Mouse (Mus musculus) splenic B cell, adult 2 months (primary cell): Measurements from ENCODE around the gene Ggn.
"Not testable (repeated sequence)": the region's sequence is repeated elsewhere in the genome, so short reads cannot be mapped to it uniquely, and the experiment has no call there.

Experiments used
- DNase-seq: peaks from one replicate; pipeline ENCODE4 v3.0.0-alpha.2; 2011; ENCODE audit warnings: low read depth, low spot score
- H3K27me3 ChIP-seq: 2 replicates; pipeline ENCODE4 v1.6.1; 2012; ENCODE audit warnings: mild to moderate bottlenecking, low read length, moderate library complexity, mixed read lengths; ENCODE audit not compliant: control insufficient read depth, poor library complexity, insufficient read depth, severe bottlenecking
- H3K36me3 ChIP-seq: 2 replicates; pipeline ENCODE4 v1.6.1; 2012; ENCODE audit warnings: mild to moderate bottlenecking, low read length, moderate library complexity, mixed read lengths; ENCODE audit not compliant: control insufficient read depth, poor library complexity, insufficient read depth, severe bottlenecking

Ggn gene

GRCm38 (mm10) chr7:29170066-29170754 is at the start of gene Ggn, which contains the start of gene Spred3:
Gene Ggn, plus strand, starts transcription at chr7:29170210.
Gene Spred3, minus strand, starts transcription at chr7:29170411.
- H3K36me3 ChIP-seq = peaks cover 5% of the 10 kb centered on the region; the same call in 1 of the 2 replicates
- no peaks in the 10 kb centered on the region; the same call in 1 of the 2 replicates for H3K27me3 ChIP-seq
- DNase-seq = peak; percentile 64

GRCm38 (mm10) chr7:29122821-29123220 is 47.2 kb upstream of the Ggn start:
- DNase-seq = no peak
- H3K27me3 ChIP-seq = no peaks in the 10 kb centered on the region
- H3K36me3 ChIP-seq = no peaks in the 10 kb centered on the region

GRCm38 (mm10) chr7:29123531-29124358 is 46.3 kb upstream of the Ggn start:
- no peak for DNase-seq
- no peaks in the 10 kb centered on the region for H3K27me3 ChIP-seq
- H3K36me3 ChIP-seq = no peaks in the 10 kb centered on the region

GRCm38 (mm10) chr7:29124970-29125369 is 45.0 kb upstream of the Ggn start, which contains the start of gene Ryr1:
Gene Ryr1, minus strand, starts transcription at chr7:29125179.
- DNase-seq = peak; percentile 47
- no peaks in the 10 kb centered on the region for H3K27me3 ChIP-seq

GRCm38 (mm10) chr7:29126173-29126915 is 43.7 kb upstream of the Ggn start:
- no peaks in the 10 kb centered on the region for H3K27me3 ChIP-seq

More at GRCm38 (mm10) chr7:29124970-29125369, 45.0 kb upstream of the Ggn start, which contains the start of gene Ryr1:
- no peaks in the 10 kb centered on the region for H3K36me3 ChIP-seq

GRCm38 (mm10) chr7:29128725-29129124 is 41.3 kb upstream of the Ggn start:
- H3K36me3 ChIP-seq = no peaks in the 10 kb centered on the region
- DNase-seq = peak; percentile 58

More at GRCm38 (mm10) chr7:29126173-29126915, 43.7 kb upstream of the Ggn start:
- DNase-seq = peak; percentile 87
- no peaks in the 10 kb centered on the region for H3K36me3 ChIP-seq

GRCm38 (mm10) chr7:29134230-29134629 is 35.8 kb upstream of the Ggn start:
- no peaks in the 10 kb centered on the region for H3K27me3 ChIP-seq
- H3K36me3 ChIP-seq = no peaks in the 10 kb centered on the region
- DNase-seq = no peak

More at GRCm38 (mm10) chr7:29128725-29129124, 41.3 kb upstream of the Ggn start:
- no peaks in the 10 kb centered on the region for H3K27me3 ChIP-seq

- Histone ChIP-seq H3K27me3 (no peaks in the 10 kb centered on the region), H3K36me3 (no peaks in the 10 kb centered on the region)
- DNase-seq = peak; percentile 78
Measured at GRCm38 (mm10) chr7:29134693-29135386, 35.2 kb upstream of the Ggn start, which contains the start of gene Rasgrp4. Gene Rasgrp4, plus strand, starts transcription at chr7:29134851.

- no peak for DNase-seq
- Histone ChIP-seq H3K36me3 (no peaks in the 10 kb centered on the region), H3K27me3 (no peaks in the 10 kb centered on the region)
Measured at GRCm38 (mm10) chr7:29137429-29137828, 32.6 kb upstream of the Ggn start.

- not testable (repeated sequence) for H3K27me3 ChIP-seq, H3K36me3 ChIP-seq, DNase-seq
Measured at GRCm38 (mm10) chr7:29139237-29139636, 30.8 kb upstream of the Ggn start.

- H3K36me3 ChIP-seq = no peaks in the 10 kb centered on the region
- peak; percentile 56 for DNase-seq
- H3K27me3 ChIP-seq = no peaks in the 10 kb centered on the region
Measured at GRCm38 (mm10) chr7:29141416-29141815, 28.6 kb upstream of the Ggn start.

- no peak for DNase-seq
- no peaks in the 10 kb centered on the region for H3K27me3 ChIP-seq
- H3K36me3 ChIP-seq = no peaks in the 10 kb centered on the region
Measured at GRCm38 (mm10) chr7:29144006-29144405, 26.0 kb upstream of the Ggn start.

GRCm38 (mm10) chr7:29146625-29147367 is 23.2 kb upstream of the Ggn start:
- DNase-seq = no peak
- Histone ChIP-seq H3K27me3 (no peaks in the 10 kb centered on the region), H3K36me3 (no peaks in the 10 kb centered on the region)
